Mouse (Mus musculus): ENCODE measurements around the gene Tspan14. TPM values are rescaled to one million over a fixed set of nuclear protein-coding genes. Genes with fewer than 3 reads are reported as not detected.
A peak's percentile ranks its signal among the peaks of the same experiment; 100 is the strongest.

Gene Tspan14
- total RNA-seq, 1 experiment from 2014 or later, result 43.8 TPM

DNA sequence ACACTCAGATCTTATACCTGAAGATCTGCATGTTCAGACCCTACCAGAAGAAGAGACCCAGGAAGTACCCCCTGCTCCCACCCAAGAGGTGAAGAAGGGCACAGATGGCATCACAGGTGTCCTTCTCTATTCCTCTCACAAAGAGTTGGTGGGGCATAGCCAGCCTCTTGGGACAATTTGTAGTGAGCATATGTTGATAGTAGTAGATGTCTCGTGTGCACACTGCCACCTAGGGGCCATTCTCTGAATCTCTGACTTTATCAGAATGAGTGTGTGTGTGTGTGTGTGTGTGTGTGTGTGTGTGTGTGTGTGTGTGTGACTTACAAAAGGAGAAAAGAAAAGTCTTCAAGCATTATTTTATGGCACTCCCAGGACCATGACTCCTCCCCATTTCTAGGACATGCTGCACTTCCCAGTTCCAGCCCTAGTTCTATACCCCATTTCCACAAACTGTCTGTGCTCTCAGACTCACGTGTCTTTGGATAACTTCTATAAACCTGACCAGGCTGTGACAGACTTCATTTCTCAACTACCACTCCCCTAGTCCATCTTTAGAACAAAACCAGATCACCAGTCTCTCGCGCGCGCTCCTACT, 8.6 kb upstream of the Tspan14 start:
- DNase-seq, result peak; percentile 80

DNA sequence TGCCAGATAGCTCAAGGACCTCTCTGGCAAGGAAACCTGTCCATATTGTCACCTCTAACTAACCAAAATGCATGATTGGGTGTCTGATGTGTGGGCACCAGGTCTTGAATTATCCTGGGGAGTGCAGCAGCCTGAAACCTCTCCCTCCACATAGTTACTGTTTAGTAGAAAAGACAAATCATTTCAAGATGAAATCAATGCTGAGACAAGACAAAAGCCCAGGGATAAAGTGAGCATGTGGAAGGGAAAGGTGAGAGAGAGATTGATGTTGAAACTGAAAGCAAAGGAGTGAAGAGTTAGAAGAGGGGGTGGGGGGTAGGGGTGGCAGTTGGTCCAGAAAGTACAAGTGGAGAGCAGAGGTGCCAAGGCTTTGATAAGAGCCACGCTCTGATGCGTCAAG, 1.4 kb upstream of the Tspan14 start:
- DNase-seq, result no peak

DNA sequence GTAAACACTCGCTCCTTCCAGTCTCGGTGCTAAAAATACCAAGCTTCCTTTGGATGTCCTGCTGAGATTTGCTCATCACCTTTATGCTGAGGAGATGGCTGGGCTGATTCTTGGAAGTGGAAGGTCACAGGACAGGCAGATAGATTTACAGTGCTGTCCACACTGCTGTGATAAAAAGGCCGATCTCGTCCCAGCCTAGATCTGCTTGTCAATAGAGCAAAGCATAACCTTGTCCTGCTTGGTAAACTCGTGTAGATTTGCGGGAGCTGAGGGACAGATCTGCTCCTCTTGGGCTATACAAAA, 942 bp upstream of the Tspan14 start:
- DNase-seq, result no peak

DNA sequence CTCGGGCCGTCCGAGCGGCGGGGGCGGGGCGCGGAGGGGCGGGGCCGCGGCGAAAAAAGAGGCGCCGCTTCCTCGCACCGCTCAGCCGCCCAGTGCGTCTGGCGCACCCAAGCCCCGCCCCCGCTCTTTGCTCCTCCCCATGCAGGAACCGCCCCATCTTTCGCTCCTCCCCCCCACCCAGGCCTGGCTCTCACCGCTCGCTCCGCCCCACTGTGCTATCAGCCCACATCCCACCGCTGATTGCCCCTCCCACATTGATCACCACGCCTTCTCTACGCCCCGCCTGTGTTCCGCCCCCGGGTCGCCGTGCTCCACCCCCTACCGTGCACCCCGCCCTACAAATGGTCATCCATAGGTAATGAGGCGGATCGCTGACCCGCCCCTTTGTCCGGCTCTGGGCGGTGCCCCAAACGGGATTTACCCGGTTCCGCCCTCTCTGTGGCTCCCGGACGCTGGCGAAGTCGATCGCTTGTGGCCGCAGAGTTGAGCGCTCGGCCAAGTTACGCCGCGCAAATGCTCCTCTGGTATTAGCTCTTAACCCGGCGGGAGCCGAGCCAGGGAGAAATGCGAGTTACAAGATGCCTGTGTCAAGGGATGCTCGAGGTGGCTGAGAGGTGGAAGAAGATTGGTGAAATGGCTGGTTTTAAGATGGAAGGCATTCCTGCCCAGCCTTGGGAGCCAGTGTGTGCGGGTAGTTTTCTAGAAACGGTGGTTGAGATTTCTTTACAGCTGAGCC, 423 bp upstream of the Tspan14 start:
- DNase-seq, result peak; percentile 99

DNA sequence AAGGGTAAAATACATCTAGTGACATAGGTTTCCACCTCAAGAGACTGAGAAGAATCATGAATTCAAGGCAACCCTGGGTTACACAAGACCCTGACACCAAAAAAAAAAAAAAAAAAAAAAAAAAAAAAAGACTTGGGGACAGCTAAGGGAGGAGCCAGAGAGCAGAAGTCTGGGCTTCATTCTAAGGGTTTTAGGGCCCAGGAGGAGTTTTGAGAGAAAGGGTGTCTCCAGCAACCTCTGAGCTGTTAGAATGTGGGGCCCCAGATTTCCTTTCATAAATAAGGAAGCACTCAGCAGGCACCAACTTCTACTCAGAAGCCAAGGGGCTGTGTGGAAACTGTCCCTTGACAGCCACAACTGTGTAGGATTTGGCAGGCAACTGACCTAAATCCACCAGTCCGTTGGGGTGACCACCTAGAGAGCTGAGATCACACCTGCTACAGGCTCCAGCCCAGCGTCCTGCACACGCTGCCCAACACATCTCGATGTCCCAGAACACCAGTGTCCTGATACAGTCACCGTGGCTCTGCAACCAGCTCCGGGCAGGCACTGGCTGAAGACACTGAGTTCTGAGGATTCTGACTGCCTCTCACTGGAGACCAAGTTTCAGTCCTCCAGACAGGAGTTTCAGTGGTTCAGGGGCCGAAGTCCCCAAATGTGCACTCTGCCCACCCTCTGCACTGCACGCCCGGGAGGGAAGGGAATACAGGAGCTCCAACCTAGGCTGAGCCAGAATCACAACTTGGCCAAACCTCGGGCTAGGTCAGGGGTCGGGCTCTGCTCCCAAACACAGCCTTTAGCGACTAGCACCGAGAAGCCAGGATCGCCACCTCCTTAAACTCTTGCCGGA, 875 bp downstream of the Tspan14 start:
- DNase-seq, result peak; percentile 64

DNA sequence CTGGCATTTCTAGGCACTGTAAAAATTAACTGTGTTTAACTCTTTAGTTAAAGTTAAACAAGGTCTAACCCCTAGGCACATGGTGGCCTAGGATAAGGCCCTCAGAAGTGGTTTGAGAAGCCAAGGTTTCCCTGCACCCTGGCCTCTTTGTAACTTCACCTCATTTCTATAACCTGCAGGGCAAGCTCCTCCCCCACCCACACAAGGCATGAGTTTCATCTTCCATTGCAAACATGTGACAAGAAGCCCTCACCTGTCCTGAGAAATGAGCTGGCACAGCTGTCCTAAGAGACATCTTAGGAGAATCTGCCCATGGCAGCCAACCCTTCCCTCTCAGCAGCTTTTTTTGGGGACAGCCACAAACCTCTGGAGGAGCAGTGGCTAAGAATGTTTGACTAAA, 1.7 kb downstream of the Tspan14 start:
- DNase-seq, result no peak

DNA sequence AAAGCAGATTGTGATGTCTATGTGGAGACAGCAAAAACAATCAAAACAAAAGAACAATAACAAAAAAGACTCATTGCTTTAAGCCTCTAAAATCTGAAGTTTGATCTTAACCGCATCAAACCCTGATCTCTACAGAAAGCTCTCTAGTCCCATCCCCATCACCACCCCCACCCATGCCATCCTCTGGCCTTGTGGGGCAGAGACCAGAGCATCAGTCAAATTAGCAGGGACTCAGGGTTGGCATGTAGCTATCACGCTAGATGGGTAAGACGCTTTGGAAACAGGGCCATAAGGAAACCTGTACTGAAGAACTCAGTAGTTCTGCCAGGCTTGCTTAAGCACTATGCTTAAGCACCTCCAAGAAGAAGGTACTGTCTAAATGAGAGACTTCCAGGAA, 2.4 kb downstream of the Tspan14 start:
- DNase-seq, result no peak

DNA sequence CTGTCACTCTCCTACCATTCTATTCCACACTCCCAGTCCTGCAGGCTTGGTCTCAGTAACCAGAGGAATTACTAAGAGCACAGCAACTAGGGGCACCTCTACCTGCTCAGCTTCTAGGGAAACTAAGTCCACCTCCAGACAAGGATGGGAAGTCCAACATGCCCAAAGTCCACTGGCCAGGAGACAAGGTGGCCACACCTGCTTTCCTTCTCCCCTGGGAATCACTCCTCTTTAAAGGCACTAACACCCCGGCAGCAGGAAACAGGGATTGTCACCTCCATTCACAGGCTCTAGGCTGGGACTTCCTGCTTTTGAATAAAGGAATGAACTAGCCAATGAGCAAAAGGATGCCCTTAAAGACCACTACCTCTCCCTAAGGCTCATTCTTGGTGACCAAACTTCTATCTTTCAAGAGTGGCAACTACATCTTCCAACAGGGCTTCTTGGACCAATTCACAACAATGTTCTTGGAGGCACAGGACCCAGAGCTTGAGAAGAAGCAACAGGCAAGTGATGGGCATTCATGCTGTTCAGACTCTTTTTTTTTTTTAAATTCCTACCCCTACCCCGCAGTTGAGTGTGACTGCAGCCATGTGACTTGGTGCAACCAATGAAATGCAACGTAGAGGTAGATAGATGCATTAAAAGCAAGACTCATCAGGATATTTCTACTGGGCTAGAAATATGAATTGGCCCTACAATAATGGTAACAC, 3.0 kb downstream of the Tspan14 start:
- DNase-seq, result no peak

DNA sequence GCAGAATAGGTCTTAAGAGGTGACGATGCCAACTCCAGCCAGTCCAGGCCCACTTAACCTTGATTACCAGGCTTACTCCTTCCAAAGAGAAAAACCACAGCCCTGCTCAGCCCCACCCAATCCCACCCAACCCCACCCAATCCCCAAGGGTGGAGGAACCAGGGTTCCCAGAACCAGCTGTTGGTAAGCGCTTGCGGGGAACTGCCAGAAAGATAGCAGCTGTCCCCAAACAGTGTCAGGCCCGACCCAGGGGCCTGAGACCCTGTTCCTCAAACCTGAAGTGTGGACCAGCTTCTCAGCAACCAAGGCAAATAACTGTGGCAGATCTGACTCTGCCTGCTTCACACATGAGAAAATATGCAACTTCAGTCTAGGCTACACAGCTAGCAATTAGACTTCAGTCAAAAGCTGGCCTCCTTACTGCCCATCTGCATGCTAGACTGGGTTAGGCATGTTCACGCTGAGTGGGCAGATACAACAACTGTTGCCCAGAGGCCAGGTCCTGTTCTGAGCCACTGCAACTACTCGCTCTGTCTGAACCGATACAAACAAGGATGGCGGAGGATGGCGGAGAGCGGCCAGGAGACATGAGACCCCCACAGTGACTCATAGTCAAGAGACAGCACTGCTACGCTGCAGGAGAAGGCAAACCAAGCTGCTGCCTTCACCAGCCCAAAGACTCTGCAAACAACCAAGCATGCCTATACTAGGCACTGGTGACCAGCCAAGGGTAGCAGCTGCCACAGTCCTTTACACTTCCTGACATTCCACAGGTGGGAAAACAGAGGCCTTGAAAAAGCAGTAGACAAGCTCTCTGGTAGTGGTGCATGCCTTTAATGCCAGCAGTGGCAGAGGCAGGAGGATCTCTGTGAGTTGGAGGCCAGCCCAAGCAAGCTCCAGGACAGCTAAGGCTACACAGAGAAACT, 4.0 kb downstream of the Tspan14 start:
- DNase-seq, result no peak

DNA sequence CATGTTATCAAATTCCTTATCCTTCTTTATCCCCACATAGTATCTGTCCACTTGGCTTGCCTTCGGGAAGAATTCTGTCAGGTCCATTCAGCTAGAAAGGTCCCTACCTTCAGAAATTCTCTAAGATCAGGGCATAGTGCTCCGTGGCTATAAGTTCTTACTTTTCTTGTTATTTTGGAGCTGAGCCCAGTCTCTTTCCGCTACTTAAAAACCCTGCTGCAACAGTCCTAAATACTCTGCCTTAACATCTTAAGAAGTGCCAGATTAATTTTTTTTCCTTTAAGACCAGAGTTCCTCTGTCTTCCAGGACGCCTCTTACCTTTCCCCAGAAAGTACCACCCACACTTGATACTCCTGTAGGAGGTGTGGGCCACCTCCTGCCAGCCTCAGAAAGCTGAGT, 6.4 kb downstream of the Tspan14 start:
- no peak for DNase-seq

DNA sequence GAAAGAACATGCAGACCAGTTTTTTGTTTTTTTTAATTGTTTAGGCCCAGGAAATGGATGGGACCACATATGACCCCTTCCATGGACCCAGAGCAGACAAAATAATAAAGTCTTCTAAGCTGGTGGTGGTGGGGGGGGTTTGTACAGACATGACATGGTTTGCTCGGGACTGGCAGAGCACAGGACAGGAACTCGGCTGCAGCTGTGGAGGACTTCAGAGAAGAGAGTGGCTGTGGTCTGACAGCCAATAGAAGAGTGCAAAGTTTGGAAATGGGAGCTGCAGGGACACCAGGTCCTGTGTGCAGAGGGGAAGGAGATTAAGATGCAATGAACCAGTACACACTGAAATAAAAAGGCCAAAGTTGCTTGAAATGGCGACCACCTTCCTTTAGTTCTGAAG, 7.0 kb downstream of the Tspan14 start:
- no peak for DNase-seq

DNA sequence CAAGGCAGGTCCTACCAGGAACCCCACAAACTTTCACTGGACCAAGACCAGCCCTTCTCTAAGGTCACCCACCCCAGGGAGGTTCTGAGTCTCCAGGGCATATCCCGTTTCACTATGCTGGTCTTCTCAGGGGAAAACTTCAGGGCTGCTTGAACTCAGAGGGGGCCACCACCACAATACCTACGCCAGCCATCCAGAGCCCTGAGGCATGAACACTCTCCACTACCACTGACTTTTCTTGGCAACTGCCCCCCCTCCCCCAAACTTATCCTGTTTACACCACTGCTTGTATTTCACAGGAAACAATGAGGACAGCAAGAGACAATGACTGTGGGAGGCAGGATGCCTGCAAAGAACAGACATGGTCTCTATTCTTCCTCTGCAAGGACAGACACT, 7.6 kb downstream of the Tspan14 start:
- peak; percentile 59 for DNase-seq

DNA sequence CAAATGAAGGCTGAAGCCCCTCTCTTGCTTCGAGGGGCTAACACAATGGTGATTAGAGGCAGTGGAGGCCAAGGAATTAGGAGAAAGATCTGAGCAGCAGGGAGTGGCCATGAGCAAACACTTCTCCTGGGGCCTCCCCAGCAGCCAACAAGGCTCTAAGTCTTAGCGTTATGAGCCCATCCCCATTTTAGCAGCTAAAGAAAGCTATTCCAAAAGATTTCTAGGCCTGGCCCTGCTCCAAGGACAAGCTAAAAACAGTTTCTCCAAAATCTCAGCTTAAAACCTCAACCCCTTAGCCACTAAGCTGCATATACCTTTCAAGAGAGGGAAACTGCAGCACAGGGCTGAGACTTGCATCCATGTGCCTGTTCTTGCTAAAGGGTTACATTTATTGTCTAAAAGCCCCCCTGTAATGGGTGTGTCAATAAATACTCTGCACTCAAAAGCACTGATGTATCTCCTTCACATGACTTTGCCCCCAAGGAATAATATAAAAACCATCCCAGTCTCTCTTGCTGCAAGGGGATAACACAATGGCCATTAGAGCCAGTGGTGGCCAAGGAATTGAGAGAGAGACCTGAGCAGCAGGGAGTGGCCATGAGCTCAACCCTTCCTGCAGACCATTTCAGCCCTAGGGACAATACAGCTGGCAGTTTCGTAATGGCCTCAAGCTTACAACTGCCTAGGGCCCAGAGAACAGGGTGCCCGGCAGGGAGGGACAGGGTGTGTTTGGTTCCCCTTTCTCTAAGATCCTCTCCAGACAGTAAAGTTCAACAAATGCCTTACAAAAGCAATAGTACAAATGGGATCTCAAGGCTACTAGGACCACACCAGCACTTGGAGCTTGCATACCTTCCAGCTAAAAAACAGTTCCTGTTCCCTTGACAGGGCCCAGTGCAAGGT, 8.3 kb downstream of the Tspan14 start:
- DNase-seq, result peak; percentile 52

DNA sequence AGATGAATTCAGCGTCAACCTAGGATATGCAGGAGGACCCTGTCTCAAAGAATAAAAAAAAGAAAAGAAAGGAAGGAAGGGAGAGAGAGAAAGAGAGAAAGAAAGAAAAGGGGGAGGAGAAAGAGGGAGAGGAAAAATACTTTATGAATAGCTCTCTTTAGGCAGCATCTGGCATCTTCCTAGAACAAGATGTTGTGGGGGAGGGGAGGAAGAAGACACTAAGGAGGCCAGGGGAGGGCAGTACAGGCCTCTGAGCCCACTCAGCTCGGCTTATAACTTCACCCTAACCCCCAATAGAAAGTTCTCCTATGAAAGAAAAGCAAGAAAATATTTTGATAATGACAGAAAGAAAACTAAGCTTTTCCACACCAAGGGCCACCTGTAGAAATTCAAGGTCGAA, 9.0 kb downstream of the Tspan14 start:
- no peak for DNase-seq

DNA sequence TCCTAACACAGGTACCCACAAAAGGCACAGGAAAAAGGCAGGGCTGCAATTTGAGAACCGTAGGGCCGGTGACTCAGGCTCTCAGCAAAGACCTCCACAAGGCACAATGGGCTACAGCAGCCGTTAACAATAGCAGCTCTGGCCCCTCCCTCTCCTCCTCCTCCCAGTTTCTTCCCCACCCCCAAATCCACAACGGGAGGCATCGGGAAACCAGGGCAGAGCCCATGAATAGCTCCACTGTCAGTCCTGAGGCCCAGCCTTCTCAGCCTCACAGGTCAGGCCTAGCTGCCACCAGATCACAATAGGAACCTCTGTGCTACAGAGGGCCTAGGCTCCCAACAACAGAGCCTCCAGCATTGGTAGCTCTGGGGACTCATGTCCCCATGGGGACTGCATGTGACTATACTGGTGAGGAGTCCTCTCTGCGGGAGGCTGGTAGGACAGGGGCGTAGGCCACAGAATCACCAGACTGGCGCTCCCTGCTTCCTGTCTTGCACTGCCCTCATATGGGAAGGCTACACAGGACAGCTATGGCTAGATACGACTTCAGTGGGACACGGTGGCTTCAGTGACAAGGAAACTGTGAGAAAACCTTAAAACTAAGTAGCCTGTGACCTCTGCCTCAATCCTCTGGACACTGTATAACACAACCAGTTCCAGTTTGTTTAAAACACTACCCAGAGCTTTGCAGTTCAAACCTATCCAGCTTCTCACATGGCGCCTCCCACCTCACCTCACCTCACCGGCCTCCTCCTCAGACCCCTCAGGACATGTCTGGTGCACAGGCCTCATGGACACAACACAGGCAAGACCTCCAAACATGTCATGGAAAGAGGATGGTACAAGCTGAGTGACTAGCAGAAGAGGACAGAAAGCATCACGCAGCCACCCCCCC, 10.1 kb downstream of the Tspan14 start:
- peak; percentile 42 for DNase-seq

DNA sequence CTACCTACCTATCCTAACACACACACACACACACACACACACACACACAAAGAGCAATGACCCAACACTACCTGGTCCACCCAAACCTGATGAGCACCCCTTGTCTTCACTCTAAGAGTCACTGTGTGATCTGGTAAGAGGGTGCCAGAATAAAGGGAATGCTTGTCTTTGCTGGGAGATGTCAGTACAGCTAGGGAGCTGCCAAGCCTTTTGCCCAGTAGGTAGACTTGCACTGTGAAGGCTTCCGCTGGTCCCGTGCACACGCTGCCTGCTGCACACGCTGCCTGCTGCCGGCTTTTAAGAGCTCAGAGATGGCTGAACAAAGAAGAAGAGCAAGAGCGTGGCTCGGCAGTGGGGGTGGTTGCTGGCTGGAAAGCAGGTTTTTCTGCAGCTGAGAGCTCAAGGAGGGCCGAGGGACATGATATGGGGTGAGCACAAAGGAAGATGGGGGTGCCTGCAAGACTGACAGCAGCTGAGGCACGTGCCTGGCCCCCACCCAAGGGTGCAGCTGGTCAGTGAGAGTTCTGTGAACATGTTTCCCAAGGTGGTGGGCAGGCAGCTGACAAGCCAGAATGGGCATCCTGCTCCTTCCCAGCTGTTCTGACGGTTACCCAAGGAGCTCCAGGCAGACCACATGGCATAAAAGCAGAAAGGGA, 10.9 kb downstream of the Tspan14 start:
- peak; percentile 28 for DNase-seq

DNA sequence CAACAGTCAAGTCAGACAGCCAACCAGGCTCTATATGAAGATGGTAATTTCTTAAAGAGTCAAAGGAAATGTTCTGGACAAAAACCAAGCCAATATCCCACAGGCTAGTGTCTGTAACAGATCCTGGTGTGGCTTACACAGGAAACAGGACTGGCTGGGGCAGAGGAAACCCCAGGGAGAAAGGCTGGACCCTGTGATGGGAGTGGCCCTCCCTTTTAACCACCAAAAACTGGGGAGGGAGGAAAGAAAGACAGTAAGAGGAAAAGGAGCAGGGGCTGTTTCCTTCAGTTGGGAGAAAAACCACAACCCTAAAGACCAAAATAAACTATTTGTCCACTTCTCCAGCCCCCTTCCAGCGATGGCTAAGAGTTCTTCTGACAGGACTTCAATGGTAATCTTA, 11.5 kb downstream of the Tspan14 start:
- no peak for DNase-seq

DNA sequence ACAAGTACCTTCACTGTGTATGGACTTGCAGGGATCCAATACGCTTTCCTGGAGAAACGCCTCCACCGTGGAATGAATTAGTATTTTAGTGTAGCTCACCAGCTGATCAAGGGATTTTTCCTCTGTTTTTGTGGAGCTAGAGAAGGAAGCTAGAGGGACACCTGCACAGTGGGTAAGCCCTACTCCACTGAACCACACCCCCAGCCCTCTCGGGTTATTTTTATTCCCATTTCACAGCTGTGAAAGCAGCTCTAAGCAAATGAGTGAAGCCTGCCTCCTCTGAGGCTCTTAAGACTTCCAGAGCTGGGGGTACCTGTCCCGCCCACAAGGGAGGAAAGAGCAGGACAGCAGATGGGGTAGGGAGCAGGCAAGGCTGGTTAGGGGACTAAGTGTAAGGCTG, 13.2 kb downstream of the Tspan14 start:
- no peak for DNase-seq

DNA sequence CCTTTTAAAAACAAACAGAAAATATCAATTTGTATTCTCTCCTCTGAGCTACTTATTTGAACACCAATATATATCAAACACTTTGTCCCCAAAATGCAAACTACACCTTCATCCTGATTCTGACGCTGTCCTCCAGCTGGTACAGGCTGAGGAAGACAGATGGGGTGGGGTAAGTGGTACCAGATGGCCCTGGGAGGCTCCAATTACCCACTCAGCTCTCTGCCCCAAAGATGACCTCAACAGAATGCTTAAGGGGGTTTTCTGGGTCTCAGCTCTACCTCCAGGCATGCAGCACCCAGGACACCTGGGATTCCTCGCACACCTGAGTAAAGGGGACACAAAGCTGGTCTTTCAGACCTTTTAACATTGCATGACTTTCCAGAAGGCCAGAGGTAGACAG, 13.9 kb downstream of the Tspan14 start:
- no peak for DNase-seq
